Mouse (Mus musculus) G1E (cell line): Measurements from ENCODE around the gene Cx3cr1. TPM values are rescaled to one million over a fixed set of nuclear protein-coding genes. Genes with fewer than 3 reads are reported as not detected.

Experiments used
- ATAC-seq: 2 replicates; pipeline ENCODE4 v1.8.0; 2016; ENCODE audit warnings: mild to moderate bottlenecking; ENCODE audit not compliant: insufficient number of reproducible peaks, poor library complexity, low FRiP score, severe bottlenecking; ENCODE audit errors: extremely low read depth
- DNase-seq: peaks from one replicate; pipeline ENCODE4 v3.0.0; 2012; ENCODE audit warnings: low spot score
- H3K27me3 ChIP-seq: 2 replicates; pipeline ENCODE4 v1.6.1; 2012; ENCODE audit warnings: mild to moderate bottlenecking, low read length, inconsistent platforms; ENCODE audit not compliant: insufficient read depth
- H3K36me3 ChIP-seq: replicated peaks from 2 replicates; pipeline ENCODE3; 2012; ENCODE audit warnings: mild to moderate bottlenecking, inconsistent platforms
- H3K4me1 ChIP-seq: 2 replicates; pipeline ENCODE4 v1.6.1; 2012; ENCODE audit warnings: low read depth, low read length, inconsistent platforms, mixed read lengths; ENCODE audit not compliant: insufficient read depth
- H3K4me3 ChIP-seq: 2 replicates; pipeline ENCODE4 v1.5.1; 2012; ENCODE audit warnings: low read depth, mild to moderate bottlenecking, inconsistent platforms, low read length, moderate library complexity, mixed read lengths
- H3K9me3 ChIP-seq: replicated peaks from 2 replicates; pipeline ENCODE4 v1.6.1; 2012; ENCODE audit warnings: inconsistent platforms
- CTCF ChIP-seq: IDR thresholded peaks from 2 replicates; pipeline ENCODE4 v1.5.1; 2012; ENCODE audit warnings: low read depth, low read length, inconsistent platforms, mixed read lengths
- GATA1 ChIP-seq: IDR thresholded peaks from 2 replicates; pipeline ENCODE4 v1.6.1; 2012; ENCODE audit warnings: borderline replicate concordance, low read length, inconsistent platforms, mixed read lengths
- GATA2 ChIP-seq: IDR thresholded peaks from 2 replicates; pipeline ENCODE4 v1.6.1; 2012; ENCODE audit warnings: low read depth, low read length, inconsistent platforms, borderline replicate concordance
- POLR2AphosphoS5 ChIP-seq: IDR thresholded peaks from 2 replicates; pipeline ENCODE4 v1.6.1; 2012; ENCODE audit warnings: low read depth, low read length, inconsistent platforms; ENCODE audit not compliant: insufficient replicate concordance
- TAL1 ChIP-seq: conservative IDR thresholded peaks from 2 replicates; pipeline ENCODE4 v1.6.1; 2012; ENCODE audit warnings: low read depth, low read length, inconsistent platforms, mixed read lengths
- polyA plus RNA-seq: library from polyadenylated mRNA; stranded (reverse); fragments of >175 nt; gene quantifications from 2 replicates; pipeline ENCODE4 v1.2.3, GENCODE M21; 2012
- total RNA-seq, 2 experiments: library from RNA; stranded (forward) in 1 of 2; stranded (reverse) in 1 of 2; fragments of 200-1000 nt in 1 of 2; fragments of >200 nt in 1 of 2; fragmentation: Nextera tagmentation in 1 of 2; gene quantifications; 2 replicates each; pipeline ENCODE4 v1.2.3; 2014 to 2017

The Cx3cr1 gene
- total and polyA plus RNA-seq, 3 experiments, result 0.22 TPM; not detected in 2

DNA sequence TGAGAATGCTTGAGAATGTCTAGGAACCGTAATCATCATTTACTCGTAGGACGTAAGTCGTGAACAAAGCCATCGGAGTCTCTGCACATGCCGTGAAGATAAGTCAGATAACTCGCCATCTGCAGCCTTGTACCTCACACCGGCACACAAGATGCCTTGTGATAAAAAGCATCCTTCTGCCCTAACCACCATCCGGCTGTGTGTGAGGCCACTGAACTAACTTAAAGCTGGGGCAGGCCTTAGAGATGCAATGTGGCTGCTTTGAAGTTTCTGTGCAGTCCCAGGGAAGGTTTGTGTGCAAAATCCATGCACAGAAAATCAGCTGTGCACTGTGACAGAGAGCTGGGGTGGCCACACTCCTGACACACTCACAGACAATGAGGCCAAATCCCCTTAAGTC lies 14.7 kb upstream of the Cx3cr1 start:
- no peak for ATAC-seq
- TF ChIP-seq TAL1 (no peak), GATA2 (no peak), POLR2AphosphoS5 (no peak), GATA1 (no peak), CTCF (no peak)
- no peaks in the 10 kb centered on the region for H3K4me1 ChIP-seq
- DNase-seq, result no peak
- no peaks in the 10 kb centered on the region for H3K36me3 ChIP-seq
- H3K9me3 ChIP-seq, result no peaks in the 10 kb centered on the region
- H3K4me3 ChIP-seq, result no peak overlapping the region
- H3K27me3 ChIP-seq, result peaks cover 6% of the 10 kb centered on the region; the same call in 1 of the 2 replicates

DNA sequence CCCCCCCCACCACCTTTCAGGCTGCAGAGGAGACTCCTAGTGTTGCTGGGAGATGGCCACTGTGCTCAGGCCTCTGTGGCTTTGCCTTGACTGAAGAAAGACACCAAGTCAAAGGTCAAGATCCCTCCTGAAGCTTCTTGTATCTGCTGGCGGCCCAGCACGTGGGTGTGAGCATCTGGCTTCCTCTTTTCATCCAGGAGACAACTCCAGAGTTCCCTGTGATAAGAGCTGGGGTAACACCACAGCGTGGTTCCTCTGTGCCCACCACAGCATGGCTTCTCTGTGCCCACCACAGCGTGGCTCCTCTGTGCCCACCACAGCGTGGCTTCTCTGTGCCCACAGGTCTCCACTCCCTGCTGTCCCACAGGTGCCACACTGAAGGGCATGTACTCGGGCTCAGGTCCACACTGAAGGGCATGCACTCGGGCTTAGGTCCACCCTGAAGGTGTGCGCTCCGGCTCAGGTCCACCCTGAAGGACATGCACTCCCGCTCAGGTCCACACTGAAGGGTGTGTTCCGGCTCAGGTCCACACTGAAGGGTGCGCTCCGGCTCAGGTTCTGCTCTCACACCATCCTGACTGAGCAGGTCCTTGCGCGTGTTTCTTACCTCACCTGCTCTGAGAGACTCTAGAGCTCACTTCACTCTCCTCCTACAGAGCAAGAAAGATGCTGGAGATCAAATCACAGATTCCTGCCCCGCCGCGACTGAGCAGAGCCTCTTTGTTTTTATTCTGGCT lies 13.6 kb upstream of the Cx3cr1 start:
- peaks cover 6% of the 10 kb centered on the region; the same call in 1 of the 2 replicates for H3K27me3 ChIP-seq
- TF ChIP-seq POLR2AphosphoS5 (no peak), GATA2 (no peak), GATA1 (no peak), CTCF (no peak), TAL1 (no peak)
- ATAC-seq, result no peak
- DNase-seq, result no peak
- H3K4me1 ChIP-seq, result no peaks in the 10 kb centered on the region
- no peaks in the 10 kb centered on the region for H3K36me3 ChIP-seq
- H3K9me3 ChIP-seq, result no peaks in the 10 kb centered on the region
- H3K4me3 ChIP-seq, result no peak overlapping the region

DNA sequence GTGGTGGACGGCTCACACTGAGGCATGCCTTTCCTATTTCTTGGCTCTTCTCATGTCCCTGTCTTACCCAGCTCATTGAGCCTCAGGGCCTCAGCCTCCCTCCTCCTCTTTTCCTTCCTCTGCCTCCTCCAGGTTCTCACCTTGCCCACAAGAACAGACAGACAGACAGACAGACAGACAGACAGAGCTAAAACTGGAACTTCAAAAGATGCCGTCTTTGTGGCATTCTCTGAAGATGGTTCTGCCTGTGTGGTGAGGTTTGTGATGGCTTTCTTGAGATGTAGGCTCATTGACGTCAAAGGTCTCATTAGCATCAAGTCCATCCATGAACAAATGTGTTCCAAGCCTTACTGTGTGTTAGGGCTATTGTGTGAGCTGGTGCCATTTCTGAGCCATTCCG lies 13.0 kb upstream of the Cx3cr1 start:
- no peak for ATAC-seq
- Histone ChIP-seq H3K4me1 (no peaks in the 10 kb centered on the region), H3K27me3 (peaks cover 6% of the 10 kb centered on the region; the same call in 1 of the 2 replicates), H3K4me3 (no peak overlapping the region), H3K9me3 (no peaks in the 10 kb centered on the region), H3K36me3 (no peaks in the 10 kb centered on the region)
- DNase-seq, result no peak
- TF ChIP-seq POLR2AphosphoS5, result no peak
- no peak for TF ChIP-seq GATA1
- no peak for TF ChIP-seq TAL1
- no peak for TF ChIP-seq GATA2
- TF ChIP-seq CTCF, result no peak

DNA sequence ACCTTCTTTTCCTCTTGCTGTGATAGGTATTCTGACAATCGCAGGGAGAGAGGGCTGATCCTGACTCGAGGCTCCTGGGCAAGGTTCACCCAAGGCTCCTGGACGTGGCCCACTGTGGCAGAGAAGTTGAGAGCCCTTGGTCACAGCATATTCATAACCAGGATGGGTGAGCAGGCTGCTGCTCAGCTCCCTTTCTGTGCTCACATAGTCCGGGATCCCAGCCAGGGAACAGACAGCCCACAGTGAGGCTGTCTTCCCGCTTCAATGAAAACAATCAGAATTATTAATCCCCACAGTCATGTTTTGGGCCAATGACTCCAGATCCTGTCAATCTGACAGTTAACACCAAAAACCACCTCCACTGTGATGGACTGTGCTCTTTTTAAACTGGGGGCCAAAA lies 12.3 kb upstream of the Cx3cr1 start:
- DNase-seq, result no peak
- TF ChIP-seq TAL1 (no peak), POLR2AphosphoS5 (no peak), GATA2 (no peak)
- Histone ChIP-seq H3K36me3 (no peaks in the 10 kb centered on the region), H3K27me3 (peaks cover 5% of the 10 kb centered on the region; the same call in 1 of the 2 replicates), H3K4me3 (no peak overlapping the region), H3K4me1 (no peaks in the 10 kb centered on the region), H3K9me3 (no peaks in the 10 kb centered on the region)
- no peak for ATAC-seq

DNA sequence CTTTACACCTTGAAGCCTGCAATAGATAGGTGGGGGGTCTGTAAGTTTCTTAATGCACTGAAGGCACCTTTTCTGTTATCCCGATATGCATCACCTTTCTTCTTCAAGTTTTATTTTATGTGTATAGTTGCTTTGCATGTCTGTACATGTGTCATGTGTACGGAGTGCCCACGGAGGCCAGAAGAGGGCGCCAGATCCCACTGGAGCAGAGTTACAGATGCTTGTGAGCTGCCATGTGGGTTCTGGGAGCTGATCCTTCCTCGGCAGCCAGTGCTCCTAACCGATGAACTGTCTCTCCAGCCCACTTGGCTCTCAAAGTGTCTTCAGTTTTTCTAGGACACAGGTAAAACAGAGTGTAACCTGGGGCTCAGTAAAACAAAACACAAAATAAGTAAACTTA lies 11.6 kb upstream of the Cx3cr1 start:
- DNase-seq (no peak), ATAC-seq (no peak)
- H3K4me3 ChIP-seq, result no peak overlapping the region
- no peaks in the 10 kb centered on the region for H3K4me1 ChIP-seq
- no peaks in the 10 kb centered on the region for H3K36me3 ChIP-seq
- no peaks in the 10 kb centered on the region for H3K9me3 ChIP-seq
- TF ChIP-seq GATA1, result no peak
- peak; percentile 26; the same call in 1 of the 2 replicates for TF ChIP-seq CTCF
- peaks cover 10% of the 10 kb centered on the region for H3K27me3 ChIP-seq

DNA sequence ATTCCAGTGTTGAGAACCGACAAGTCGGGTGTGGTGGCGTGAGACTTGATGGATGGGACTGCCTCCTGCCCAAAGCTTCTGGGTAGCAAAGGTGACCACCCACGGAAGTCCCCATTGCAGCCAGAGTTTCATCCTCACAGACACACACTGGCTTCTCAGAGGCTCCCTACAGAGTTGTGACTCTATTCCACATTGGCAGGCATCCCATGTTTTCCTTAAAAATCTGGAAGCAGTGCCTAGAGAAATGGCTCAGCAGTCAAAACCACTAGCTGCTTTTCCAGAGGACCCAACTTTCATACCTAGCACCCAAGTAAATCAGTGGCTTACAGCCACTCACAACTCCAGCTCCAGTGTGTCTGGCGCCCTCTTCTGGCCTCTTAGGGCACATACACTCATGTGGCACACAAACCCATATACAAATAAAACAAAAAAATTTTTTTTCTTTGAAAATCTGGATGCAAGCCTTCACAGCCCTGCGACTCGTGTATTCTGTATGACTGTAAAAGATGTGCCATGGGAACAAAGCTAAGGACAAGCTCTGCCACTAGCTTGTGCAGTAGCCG lies 10.9 kb upstream of the Cx3cr1 start:
- H3K4me3 ChIP-seq, result no peak overlapping the region
- no peak for TF ChIP-seq GATA1
- no peak for TF ChIP-seq TAL1
- no peak for TF ChIP-seq CTCF
- no peak for TF ChIP-seq POLR2AphosphoS5
- TF ChIP-seq GATA2, result no peak
- no peaks in the 10 kb centered on the region for H3K36me3 ChIP-seq
- no peaks in the 10 kb centered on the region for H3K4me1 ChIP-seq
- ATAC-seq, result no peak
- H3K9me3 ChIP-seq, result no peaks in the 10 kb centered on the region
- peaks cover 10% of the 10 kb centered on the region for H3K27me3 ChIP-seq
- DNase-seq, result no peak
